Mouse (Mus musculus) thymus, adult 2 months (tissue): ENCODE data around the gene Aurka.

Experiments used
- CTCF ChIP-seq: fragments of 200-500 bp; IDR thresholded peaks from 2 replicates; pipeline ENCODE4 v1.5.1; 2012; ENCODE audit warnings: mild to moderate bottlenecking, control low read depth, low read length, moderate library complexity, borderline replicate concordance; ENCODE audit not compliant: control insufficient read depth, poor library complexity, insufficient read depth; ENCODE audit errors: extremely low read depth
- POLR2A ChIP-seq: fragments of 200-500 bp; IDR thresholded peaks from 2 replicates; pipeline ENCODE4 v1.6.1; 2012; ENCODE audit warnings: mild to moderate bottlenecking, low read length, control low read depth, moderate library complexity; ENCODE audit not compliant: control insufficient read depth, poor library complexity, insufficient read depth; ENCODE audit errors: extremely low read depth

DNA sequence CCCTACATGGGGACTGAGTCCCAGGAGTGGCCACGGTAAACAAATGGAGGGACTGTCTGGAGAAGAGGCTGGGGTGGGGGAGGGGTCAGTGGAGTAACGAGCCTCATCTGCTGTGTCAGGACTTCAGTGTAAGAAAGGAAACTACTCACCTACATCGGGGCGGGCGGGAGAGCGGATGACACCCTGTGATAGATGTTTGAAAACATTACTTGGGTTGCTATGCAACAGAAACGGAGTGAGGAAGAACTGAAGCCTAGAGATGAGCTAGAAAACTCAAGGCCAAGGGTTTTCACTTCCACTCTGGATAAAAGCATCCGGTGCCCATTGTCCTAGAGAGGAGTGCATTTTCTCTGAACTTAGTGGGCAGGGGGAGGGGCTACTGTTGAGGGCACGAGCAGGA, 29.6 kb upstream of the Aurka start:
- no peak for TF ChIP-seq CTCF
- no peak for TF ChIP-seq POLR2A
